Mouse (Mus musculus): ENCODE data around the gene Fpgs. TPM values are rescaled to one million over a fixed set of nuclear protein-coding genes. Genes with fewer than 3 reads are reported as not detected.

The Fpgs gene
- total and polyA plus RNA-seq, 3 experiments = 40.0 to 73.9 TPM; not detected in 1

- TF ChIP-seq SIN3A (IDR thresholded peaks at IDR 0.05; ENCODE audit: low read length) = peak; percentile 67; the same call in 1 of the 2 replicates
These were observed 8.6 kb upstream of the Fpgs start (continued) for GRCm38 (mm10) chr2:32712586-32712933.

GRCm38 (mm10) chr2:32712108-32712551, 8.2 kb upstream of the Fpgs start:
- peaks cover 14 to 33% of the 10 kb centered on the region in 2 experiments for H3K4me1 ChIP-seq (ENCODE audit: control insufficient read depth in 1 of 2, insufficient read depth in 2 of 2, low read length in 2 of 2)

GRCm38 (mm10) chr2:32711301-32712056, 7.5 kb upstream of the Fpgs start:
- Histone ChIP-seq H3K9ac (ENCODE audit: control insufficient read depth, low read depth, low read length, poor library complexity, severe bottlenecking) (peak overlapping the region; percentile 95), H3K9me3 (replicated peaks; ENCODE audit: insufficient read depth, low read length) (no peaks in the 10 kb centered on the region), H3K27me3 (ENCODE audit: control insufficient read depth in 1 of 2, insufficient read depth in 2 of 2, low read length in 2 of 2) (no peaks in the 10 kb centered on the region), H3K27ac (ENCODE audit: control insufficient read depth, low read depth, low read length) (peak overlapping the region; percentile 79), H3K4me1 (ENCODE audit: control insufficient read depth in 1 of 2, insufficient read depth in 2 of 2, low read length in 2 of 2) (peaks cover 14 to 33% of the 10 kb centered on the region in 2 experiments), H3K36me3 (ENCODE audit: control insufficient read depth in 1 of 2, insufficient read depth in 2 of 2, low read length in 2 of 2) (peaks cover 10 to 34% of the 10 kb centered on the region in 2 experiments), H3K4me3 (ENCODE audit: control insufficient read depth in 1 of 2, insufficient read depth in 1 of 2, low read depth in 2 of 2, low read length in 2 of 2) (peak overlapping the region; percentile 98 to 99), H3K79me2 (ENCODE audit: control insufficient read depth, insufficient read depth, low read length, poor library complexity) (peaks cover 34% of the 10 kb centered on the region)
- TF ChIP-seq MAFK (IDR thresholded peaks at IDR 0.05; ENCODE audit: borderline replicate concordance, low read depth, low read length) (no peak), ZNF384 (IDR thresholded peaks at IDR 0.05; ENCODE audit: low read depth, low read length) (no peak), MYB (IDR thresholded peaks at IDR 0.05; ENCODE audit: low read depth, low read length) (no peak), SIN3A (IDR thresholded peaks at IDR 0.05; ENCODE audit: low read length) (no peak), USF2 (IDR thresholded peaks at IDR 0.05; ENCODE audit: borderline replicate concordance in 1 of 2, insufficient read depth in 1 of 2, low read depth in 1 of 2, low read length in 2 of 2) (no peak), KAT2A (conservative IDR thresholded peaks at IDR 0.05; ENCODE audit: low read depth, low read length) (no peak), GATA1 (IDR thresholded peaks at IDR 0.05; ENCODE audit: low read depth, low read length) (no peak), POLR2A (IDR thresholded peaks at IDR 0.05; ENCODE audit: control insufficient read depth in 1 of 2, insufficient read depth in 1 of 2, low read depth in 1 of 2, low read length in 2 of 2, poor library complexity in 1 of 2) (no peak), ZMIZ1 (IDR thresholded peaks at IDR 0.05; ENCODE audit: low read depth, low read length) (no peak), POLR2AphosphoS5 (IDR thresholded peaks at IDR 0.05; ENCODE audit: borderline replicate concordance, low read depth, low read length) (no peak), ZC3H11A (IDR thresholded peaks at IDR 0.05; ENCODE audit: low read depth, low read length) (no peak), CHD2 (IDR thresholded peaks at IDR 0.05; ENCODE audit: low read length) (no peak), HCFC1 (IDR thresholded peaks at IDR 0.05; ENCODE audit: low read depth, low read length) (no peak), USF1 (IDR thresholded peaks at IDR 0.05; ENCODE audit: low read depth, low read length) (no peak), POLR2AphosphoS2 (IDR thresholded peaks at IDR 0.05; ENCODE audit: low read length) (no peak)
- DNase-seq (ENCODE audit: low read depth, low spot score) = no peak

More at GRCm38 (mm10) chr2:32712108-32712551, 8.2 kb upstream of the Fpgs start:
- H3K36me3 ChIP-seq (ENCODE audit: control insufficient read depth in 1 of 2, insufficient read depth in 2 of 2, low read length in 2 of 2) = peaks cover 5 to 34% of the 10 kb centered on the region in 2 experiments
- no peak for TF ChIP-seq EP300 (IDR thresholded peaks at IDR 0.05; ENCODE audit: low read depth in 1 of 2, low read length in 2 of 2)
- TF ChIP-seq SIN3A (IDR thresholded peaks at IDR 0.05; ENCODE audit: low read length) = 0 out of 2 replicates have a peak, but pooled peaks have one; percentile 20
- peaks cover 34% of the 10 kb centered on the region for H3K79me2 ChIP-seq (ENCODE audit: control insufficient read depth, insufficient read depth, low read length, poor library complexity)
- peak; percentile 69 for DNase-seq (ENCODE audit: low read depth, low spot score)
- H3K27me3 ChIP-seq (ENCODE audit: control insufficient read depth in 1 of 2, insufficient read depth in 2 of 2, low read length in 2 of 2) = no peaks in the 10 kb centered on the region
- H3K9ac ChIP-seq (ENCODE audit: control insufficient read depth, low read depth, low read length, poor library complexity, severe bottlenecking) = peak overlapping the region; percentile 95
- no peaks in the 10 kb centered on the region for H3K9me3 ChIP-seq (replicated peaks; ENCODE audit: insufficient read depth, low read length)
- H3K4me3 ChIP-seq (ENCODE audit: control insufficient read depth in 1 of 2, insufficient read depth in 1 of 2, low read depth in 2 of 2, low read length in 2 of 2) = peak overlapping the region; percentile 98 to 99
- H3K27ac ChIP-seq (ENCODE audit: control insufficient read depth, low read depth, low read length) = peak overlapping the region; percentile 79

Measured in MEL (cell line).